Mouse (Mus musculus) adipocyte (in vitro differentiated cells): ENCODE results near the gene Igfbp2.

Experiments
- DNase-seq: peaks from one replicate; pipeline ENCODE4 v3.0.0-alpha.2; 2016; ENCODE audit warnings: low spot score

The Igfbp2 gene

DNA sequence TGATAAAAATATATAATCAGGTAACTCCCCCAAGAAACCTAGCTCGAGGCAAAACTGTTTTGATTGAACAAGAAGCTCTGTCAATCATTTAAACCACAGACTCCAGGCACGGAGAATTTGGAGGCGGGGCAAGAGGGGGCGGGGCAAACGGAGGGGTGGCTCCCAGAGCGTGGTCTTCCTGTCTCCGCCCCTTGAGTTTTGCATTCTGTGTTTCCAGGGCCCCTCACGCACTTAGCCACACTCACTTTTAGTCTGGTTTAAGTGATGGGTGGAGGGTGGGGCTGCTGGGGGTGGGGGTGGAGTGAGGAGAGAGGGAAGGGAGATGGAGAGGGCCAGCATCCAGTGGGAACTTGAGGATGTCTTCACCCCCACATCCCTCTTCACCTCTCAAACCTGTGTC, 48.2 kb downstream of the Igfbp2 start:
- DNase-seq, result no peak

DNA sequence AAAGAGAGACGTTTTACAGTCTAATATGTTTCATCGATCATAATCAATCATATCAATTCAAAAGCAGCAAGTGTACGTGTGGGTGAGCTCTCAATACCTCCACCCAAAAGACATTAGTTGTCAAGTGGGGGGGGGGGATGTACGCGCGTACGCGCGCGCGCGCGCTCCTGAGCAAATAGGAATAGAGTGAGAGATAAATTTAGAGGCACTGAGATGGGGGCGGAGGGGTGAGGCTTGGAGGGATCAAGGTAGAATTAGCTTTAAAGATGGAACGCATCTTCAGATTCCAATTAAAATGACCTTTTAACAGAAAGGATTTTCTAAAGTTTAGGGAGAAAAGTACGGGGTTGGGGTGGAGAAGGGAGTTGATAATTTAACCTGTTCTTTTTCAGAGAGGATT, 48.8 kb downstream of the Igfbp2 start:
- DNase-seq, result no peak

DNA sequence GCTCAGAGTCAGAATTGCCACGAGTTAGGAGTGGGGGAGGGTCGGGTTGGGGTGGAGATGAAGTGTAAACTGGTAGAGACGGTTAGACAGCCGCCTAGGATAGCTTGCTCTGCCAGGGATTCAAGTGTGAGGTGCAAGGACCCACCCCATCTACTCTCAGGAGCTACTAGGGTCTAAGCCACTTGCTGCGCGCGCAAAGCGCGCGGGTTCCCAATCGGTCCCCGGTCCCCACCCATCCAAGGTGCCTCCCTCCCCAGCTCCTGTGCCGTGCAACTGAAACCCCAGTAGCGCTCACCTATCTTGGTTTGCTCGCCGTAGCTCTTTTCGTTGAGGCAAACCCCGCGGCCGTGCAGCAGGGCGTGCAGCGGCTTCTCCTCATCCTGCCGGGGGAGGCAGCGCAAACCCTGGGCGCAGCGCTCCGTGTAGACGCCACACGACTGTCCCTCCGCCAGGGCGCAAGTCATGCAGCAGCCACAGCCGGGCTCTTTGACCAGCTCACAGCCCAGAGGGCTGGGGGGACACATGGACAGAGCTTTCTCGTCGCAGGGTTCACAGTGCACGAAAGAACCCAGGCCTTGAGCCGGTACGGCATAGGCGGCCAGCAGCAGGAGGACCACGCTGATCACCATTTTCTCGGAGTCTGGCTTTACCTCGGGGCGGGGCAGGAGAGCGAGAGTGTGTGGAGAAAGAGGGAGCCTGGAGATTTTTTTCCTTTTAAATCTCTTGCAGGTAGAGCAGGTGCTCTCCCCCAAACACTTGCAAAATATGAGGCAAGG, 49.4 kb downstream of the Igfbp2 start:
- no peak for DNase-seq

DNA sequence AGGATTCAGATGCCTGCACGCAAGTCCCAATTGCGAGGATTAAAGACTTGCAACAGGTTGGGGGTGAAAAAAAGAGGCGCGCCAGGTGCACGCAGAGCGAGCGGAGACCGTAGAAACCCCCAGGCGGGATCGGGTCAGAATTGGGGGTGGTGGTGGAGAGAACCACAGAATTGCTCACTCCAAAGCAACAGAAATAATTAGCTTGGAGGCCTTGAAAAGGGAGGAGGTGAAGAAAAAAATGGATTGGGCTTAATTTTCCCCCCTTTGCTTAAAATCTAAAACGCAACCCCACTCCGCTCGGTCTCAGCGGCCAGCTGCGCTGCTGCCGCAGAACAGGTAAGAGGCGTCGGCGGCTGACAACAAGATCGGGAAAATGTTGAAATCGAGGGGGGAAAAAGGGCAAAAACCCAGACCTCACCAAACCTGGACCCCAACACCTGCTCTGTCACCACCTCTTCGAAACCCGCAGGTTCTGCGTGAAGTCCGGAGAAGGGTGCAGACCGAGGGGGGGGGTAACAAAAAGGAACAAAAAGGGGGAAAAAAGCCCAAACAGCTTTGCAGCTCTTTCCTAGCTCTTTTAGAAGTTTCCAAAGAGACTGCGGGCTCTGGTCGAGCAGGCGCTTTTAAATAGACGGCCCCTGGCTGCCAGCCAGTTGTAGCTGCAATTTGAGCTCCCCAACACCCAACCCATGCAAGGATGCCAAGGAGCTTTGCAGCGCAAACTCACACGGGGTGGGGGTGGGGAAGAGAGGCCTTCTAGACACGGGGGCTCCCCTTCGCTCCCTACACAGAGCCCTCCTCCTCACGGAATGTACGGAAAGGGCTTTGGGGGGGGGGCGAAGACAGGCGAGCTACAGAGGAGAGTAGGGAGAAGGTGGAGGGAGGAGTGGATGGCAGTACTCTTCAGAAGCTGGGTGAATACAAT, 50.2 kb downstream of the Igfbp2 start, which contains the start of gene Igfbp5:
Gene Igfbp5 (minus strand): TSS at position 598 of the 925 bp plus-strand sequence.
- DNase-seq, result peak; percentile 25

DNA sequence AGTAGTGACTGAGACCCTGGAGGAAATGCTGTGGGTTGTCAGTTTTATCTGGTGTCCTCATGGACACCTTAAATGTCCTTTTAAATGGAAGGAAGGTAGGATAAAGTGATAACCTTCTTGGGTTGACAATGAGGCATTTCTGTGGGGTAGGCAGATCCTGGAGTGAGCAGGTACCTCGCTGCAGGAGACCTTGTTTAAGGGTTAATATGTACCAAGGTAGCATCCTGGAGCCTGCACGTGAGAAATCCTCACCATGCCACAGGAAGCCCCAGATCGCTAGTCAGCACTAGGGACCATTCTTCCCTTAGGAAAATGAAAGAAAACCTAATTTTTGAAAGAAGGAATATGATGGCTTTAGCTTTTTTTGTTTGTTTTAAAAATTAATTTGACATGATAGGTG, 51.4 kb downstream of the Igfbp2 start:
- DNase-seq, result no peak

DNA sequence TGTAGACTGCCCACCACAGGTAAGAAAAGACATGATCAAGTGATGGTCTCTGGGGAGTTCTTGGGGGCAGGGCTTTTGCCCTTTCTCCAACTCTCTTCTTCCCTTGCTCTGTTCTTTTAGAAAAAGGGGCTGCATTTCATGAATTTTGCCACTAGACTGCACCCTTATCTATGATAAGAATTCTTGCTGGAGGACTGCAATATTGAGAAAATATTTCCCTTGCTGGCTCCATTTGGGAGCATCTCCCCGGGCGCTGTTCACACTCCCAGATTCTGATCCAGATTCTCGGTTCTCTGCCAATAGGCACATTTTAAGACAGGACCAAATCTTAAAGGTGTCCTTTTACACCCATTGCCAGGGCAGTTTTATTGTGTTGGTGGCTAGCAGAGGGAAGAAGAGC, 51.8 kb downstream of the Igfbp2 start:
- DNase-seq, result no peak

DNA sequence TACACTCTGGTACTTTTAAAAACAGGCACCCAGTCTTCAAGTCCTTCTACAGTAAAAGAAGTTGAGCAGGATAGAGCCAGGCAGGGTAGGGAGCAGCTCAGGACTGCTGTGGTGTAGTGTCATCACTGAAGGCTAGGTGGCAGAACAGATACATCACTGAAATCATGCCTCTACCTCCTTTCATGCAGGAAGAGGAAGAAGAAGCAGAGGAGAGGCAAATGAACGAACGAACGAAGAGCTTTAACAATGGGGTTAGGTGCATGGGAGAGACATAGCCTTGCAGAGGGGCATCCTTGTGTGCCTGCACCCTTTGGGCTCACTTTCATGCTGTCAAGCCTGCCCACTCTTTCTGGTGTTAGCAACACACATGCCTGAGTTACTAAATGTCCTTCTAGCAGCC, 53.6 kb downstream of the Igfbp2 start:
- peak; percentile 14 for DNase-seq

DNA sequence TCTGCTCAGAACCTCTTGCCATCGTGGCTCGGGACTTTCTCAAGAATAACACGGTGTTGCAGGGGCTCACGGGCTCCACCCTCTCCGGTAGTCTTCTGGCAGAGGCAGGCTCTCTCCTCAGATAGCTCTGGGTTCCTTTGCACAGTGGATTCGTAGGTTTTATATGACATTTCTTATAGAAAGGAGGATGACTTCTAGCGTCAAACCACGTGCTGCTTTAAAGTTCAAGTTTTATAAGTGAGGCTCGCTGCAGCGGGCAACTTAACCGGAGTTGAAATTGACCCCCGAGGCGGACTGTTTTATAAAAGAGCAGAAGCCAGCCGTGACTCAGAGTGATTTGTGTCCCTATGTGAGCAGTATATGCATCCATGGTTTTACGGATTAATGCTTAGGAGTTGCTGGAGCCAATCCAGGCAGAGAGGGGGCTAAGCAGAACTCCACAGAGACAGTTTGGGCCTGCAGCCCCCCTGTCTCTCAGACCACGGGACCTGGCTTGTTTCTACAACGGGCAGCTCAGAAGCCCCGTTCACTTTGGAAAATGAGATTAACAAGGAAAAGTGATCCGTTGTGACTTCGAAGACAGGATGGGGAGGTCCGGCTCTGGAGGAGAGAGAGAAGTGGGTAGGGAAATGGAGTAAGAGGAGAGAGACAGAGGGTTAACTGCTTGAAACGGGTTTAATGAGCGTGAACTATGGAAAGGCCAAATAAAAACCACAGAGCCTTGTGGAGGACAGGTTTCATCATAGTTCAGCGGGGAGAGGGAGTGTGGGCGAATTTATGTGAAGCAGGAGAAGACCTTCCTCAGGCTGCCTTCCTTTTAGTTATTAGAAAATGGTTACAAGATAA, 54.4 kb downstream of the Igfbp2 start:
- DNase-seq, result no peak

DNA sequence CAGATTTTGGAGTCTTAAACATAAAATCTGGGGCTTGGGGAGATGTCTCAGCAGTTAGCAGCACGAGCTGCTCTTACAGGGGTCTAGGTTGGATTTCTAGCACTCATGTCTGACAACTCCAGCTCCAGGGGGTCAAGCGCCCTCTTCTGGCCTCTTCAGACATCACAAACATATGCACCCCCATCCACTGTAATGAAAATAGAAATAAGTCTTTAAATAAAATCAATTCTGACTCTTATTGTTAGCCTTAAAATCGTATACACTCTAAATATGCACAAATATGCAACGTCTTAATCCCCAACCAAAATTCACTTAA, 55.0 kb downstream of the Igfbp2 start:
- no peak for DNase-seq

DNA sequence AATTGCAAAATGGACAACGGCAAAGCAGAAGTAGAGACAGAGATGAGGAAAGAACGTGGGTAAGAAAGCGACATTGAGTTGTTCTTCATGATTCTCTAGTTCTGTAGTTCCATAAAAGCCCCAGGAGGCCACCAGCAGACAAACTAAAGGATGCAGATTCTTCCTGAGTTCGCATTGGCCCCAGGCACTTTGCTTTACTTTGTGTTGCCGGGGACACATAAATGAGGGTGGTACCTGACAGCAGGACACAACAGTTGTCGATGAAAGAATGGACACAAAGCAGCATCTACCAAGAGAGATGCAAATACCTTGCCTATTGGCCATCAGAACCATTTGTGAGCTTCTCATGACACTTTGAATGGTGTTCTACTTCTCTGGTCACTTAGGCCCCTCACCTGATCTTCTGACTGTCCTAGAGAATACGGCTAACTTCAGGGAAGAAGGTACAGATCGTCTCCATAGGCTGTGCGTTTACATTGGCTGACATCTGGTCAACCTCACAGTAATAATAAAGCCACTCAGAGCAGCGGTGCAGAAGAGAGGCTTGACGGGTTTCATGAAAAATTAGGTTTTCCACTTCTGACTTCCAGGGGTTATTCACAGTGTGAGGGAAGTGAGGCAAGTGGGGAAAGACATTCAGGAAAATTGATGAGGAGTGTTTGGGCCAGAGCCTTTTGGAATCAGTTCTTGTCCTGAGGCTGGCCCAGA, 61.0 kb downstream of the Igfbp2 start:
- DNase-seq, result no peak

DNA sequence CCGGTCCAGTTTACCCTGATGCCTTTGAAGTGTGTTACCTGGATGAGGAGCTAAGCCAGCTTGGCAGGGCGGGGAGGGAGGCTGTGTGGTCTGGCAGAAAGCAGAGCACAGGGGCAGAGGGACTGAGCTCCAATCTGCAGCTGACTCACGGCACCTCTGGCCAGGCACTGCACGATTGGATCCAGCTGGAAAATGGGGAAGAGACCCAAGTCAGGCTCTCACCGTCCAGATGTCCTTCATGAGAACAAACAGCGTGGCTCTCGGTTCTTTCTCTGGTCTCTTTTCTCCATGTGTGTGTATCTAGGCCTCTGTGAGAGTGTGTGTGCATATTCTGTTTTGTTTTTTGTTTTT, 61.5 kb downstream of the Igfbp2 start:
- DNase-seq, result no peak

DNA sequence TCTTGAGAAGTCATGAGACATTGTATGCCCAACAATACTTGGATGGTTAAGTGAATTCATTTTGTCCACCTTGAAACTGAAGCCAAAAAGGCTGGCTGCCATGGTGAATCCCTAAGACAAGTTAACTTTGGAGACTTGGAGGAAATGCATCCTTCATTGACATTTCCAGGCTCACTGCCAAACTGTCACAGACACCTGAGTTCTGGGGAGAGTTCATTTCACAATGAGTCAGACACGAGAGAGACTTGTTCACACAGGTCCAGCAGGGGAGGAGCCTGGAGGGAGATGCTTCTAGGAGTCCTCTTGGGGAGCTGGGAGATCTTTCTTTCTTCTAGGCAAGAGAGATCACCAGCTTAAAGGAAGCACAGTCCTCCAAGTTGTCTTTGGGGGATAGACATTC, 63.6 kb downstream of the Igfbp2 start:
- DNase-seq, result no peak

DNA sequence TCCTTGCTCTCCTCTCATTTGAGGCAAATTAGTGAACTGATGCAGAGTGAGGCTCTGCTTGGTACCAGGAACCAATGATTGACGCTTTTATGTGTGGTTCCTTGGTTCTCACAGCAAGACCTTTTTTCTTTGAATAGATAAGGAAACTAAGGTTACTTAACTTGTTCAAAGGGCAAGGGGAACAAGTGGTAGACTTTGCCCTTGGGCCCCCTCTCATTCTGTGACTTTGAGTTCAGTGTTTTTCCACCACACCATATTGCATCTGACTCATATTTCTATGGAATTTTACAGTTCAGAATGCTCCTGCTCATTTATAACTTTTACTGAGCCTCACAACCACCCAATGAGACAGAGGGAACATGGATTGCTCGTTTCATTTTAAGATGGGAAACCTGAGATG, 71.5 kb downstream of the Igfbp2 start:
- no peak for DNase-seq
